Mouse (Mus musculus) cerebellum, adult 9-11 months (tissue): ENCODE data around the gene Meiob.

Experiments used
- DNase-seq: peaks from one replicate; pipeline ENCODE4 v3.0.0; 2022

The Meiob gene

GRCm38 (mm10) chr17:24803952-24804951 is at the start of gene Meiob:
Gene Meiob, plus strand, starts transcription at chr17:24804289.
- peak; percentile 7 for DNase-seq

- DNase-seq = no peak
Observed at GRCm38 (mm10) chr17:24757394-24757793, 46.7 kb upstream of the Meiob start.

GRCm38 (mm10) chr17:24761121-24761520 is 43.0 kb upstream of the Meiob start:
- DNase-seq = no peak

GRCm38 (mm10) chr17:24765016-24765905 is 38.8 kb upstream of the Meiob start:
- no peak for DNase-seq

- DNase-seq = no peak
Observed at GRCm38 (mm10) chr17:24766266-24766875, 37.7 kb upstream of the Meiob start.

GRCm38 (mm10) chr17:24769146-24769545 is 34.9 kb upstream of the Meiob start:
- no peak for DNase-seq

GRCm38 (mm10) chr17:24773241-24773640 is 30.8 kb upstream of the Meiob start:
- DNase-seq = no peak

GRCm38 (mm10) chr17:24775173-24775572 is 28.9 kb upstream of the Meiob start:
- DNase-seq = no peak

GRCm38 (mm10) chr17:24777073-24777472 is 27.0 kb upstream of the Meiob start:
- no peak for DNase-seq

- DNase-seq = no peak
Observed at GRCm38 (mm10) chr17:24780821-24781220, 23.3 kb upstream of the Meiob start.

- DNase-seq = no peak
Observed at GRCm38 (mm10) chr17:24792190-24792589, 11.9 kb upstream of the Meiob start.

GRCm38 (mm10) chr17:24794791-24795190 is 9.3 kb upstream of the Meiob start:
- DNase-seq = peak; percentile 2

GRCm38 (mm10) chr17:24796969-24797368 is 7.1 kb upstream of the Meiob start:
- no peak for DNase-seq

- no peak for DNase-seq
Observed at GRCm38 (mm10) chr17:24798229-24798628, 5.9 kb upstream of the Meiob start.

- no peak for DNase-seq
Observed at GRCm38 (mm10) chr17:24799476-24799875, 4.6 kb upstream of the Meiob start.

GRCm38 (mm10) chr17:24800524-24800923 is 3.6 kb upstream of the Meiob start:
- no peak for DNase-seq

- DNase-seq = no peak
Observed at GRCm38 (mm10) chr17:24811211-24811610, 7.1 kb downstream of the Meiob start.

GRCm38 (mm10) chr17:24812215-24812614 is 8.1 kb downstream of the Meiob start:
- no peak for DNase-seq

- DNase-seq = no peak
Observed at GRCm38 (mm10) chr17:24815256-24815655, 11.2 kb downstream of the Meiob start.

GRCm38 (mm10) chr17:24817503-24817902 is 13.4 kb downstream of the Meiob start:
- DNase-seq = no peak

GRCm38 (mm10) chr17:24818172-24818571 is 14.1 kb downstream of the Meiob start:
- no peak for DNase-seq

- DNase-seq = no peak
Observed at GRCm38 (mm10) chr17:24819469-24819868, 15.4 kb downstream of the Meiob start.
